Mouse (Mus musculus): ENCODE results near the gene Naaa. TPM values are rescaled to one million over a fixed set of nuclear protein-coding genes. Genes with fewer than 3 reads are reported as not detected.

Naaa gene
- total and polyA plus RNA-seq, 3 experiments = 14.5 to 16.2 (median 15.4) TPM

DNA sequence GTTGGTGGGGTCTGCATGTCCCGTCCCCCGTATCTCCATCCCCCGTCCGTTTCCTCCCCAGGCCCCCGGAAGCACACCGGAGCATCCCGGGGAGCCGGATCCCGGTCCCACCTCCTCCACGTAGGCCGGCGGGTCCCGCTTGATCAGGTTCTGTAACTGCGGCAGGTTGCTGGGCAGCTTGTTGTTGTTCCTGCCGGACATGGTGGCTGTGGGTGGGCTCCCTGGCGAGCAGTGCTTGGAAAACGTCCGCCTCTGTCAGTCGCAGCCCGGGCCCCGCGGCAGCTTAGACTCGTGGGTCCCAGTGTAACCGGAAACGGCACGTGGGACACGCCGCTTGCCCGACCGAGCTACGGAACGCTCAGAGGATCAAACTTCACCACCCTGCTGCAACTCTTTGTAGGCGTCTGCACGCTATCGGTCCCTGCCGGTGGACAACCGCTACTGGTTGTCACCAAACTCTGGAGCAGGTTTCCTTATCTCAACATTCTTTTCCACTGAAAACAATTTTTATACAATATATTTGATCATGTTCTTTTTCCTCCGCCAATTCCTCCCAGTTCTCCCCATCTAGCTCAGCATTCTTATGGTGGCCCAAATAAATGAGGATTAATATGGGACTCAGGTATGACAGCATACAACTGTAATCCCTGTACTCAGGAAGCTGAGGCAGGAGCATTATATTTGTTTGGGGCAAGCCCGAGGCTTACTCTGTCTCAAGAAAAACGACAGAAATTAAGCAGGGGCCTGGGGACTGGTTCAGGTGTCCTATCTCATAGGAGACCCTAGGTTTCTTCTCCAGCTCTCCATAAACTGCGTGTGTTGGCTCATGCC, 31.9 kb upstream of the Naaa start, which contains the start of gene Sdad1:
Gene Sdad1, minus strand, starts transcription at position 799 of the 831 bp plus-strand sequence.
- peak within 1 kb of the TSS; percentile 8; the same call in 1 of the 2 replicates for H3K27ac ChIP-seq (ENCODE audit: insufficient read depth, low read depth)
- no peaks in the 10 kb centered on the region for H3K9me3 ChIP-seq (replicated peaks; ENCODE audit: low read length)
- H3K4me1 ChIP-seq (ENCODE audit: control insufficient read depth in 1 of 2, insufficient read depth in 2 of 2) = peaks cover 11 to 28% of the 10 kb centered on the region in 2 experiments
- no peaks in the 10 kb centered on the region for H3K27me3 ChIP-seq (replicated peaks)
- H3K79me2 ChIP-seq (replicated peaks; ENCODE audit: control insufficient read depth, extremely low read depth, insufficient read depth, poor library complexity, severe bottlenecking) = peaks cover 34% of the 10 kb centered on the region
- H3K36me3 ChIP-seq (replicated peaks in 1 of 2; ENCODE audit: control insufficient read depth in 1 of 2, insufficient read depth in 1 of 2, low read length in 1 of 2) = peaks cover 20 to 36% of the 10 kb centered on the region in 2 experiments
- in situ Hi-C loops (cut with MboI; ENCODE audit: low pct_ligation_motif_present, low pct_unique_long_range_greater_than_20kb, low sequenced_read_pairs) (no loop called here), dilution Hi-C loops (cut with MboI; ENCODE audit: extremely low pct_ligation_motif_present, extremely low pct_unique_long_range_greater_than_20kb, low sequenced_read_pairs) (no loop called here)
- H3K4me2 ChIP-seq (ENCODE audit: insufficient read depth, low read depth, poor library complexity, severe bottlenecking) = peak within 1 kb of the TSS; percentile 100; the same call in 1 of the 2 replicates
- peak within 1 kb of the TSS; percentile 77 to 92 (median 81) for H3K4me3 ChIP-seq (replicated peaks in 1 of 3; ENCODE audit: low read depth in 2 of 3, low read length in 2 of 3, poor library complexity in 1 of 3)
- peak; percentile 93 for DNase-seq (ENCODE audit: extremely low read depth)
- peak within 1 kb of the TSS; percentile 85 for H3K9ac ChIP-seq (ENCODE audit: insufficient read depth, low read depth)
- TF ChIP-seq CHD2 (IDR thresholded peaks at IDR 0.05; ENCODE audit: low read length) (no peak), PAX5 (IDR thresholded peaks at IDR 0.05; ENCODE audit: low read length) (no peak), HCFC1 (IDR thresholded peaks at IDR 0.05; ENCODE audit: low read depth, low read length) (peak; percentile 89), ZKSCAN1 (IDR thresholded peaks at IDR 0.05; ENCODE audit: borderline replicate concordance, low read depth, low read length) (no peak), IRF4 (IDR thresholded peaks at IDR 0.05; ENCODE audit: low read depth, low read length) (peak; percentile 72; the same call in 1 of the 2 replicates), MYC (IDR thresholded peaks at IDR 0.05; ENCODE audit: low read depth, low read length) (peak; percentile 98), ELF1 (IDR thresholded peaks at IDR 0.05; ENCODE audit: low read depth, low read length) (peak; percentile 87), TCF12 (IDR thresholded peaks at IDR 0.05; ENCODE audit: low read depth, low read length) (peak; percentile 79), MAX (IDR thresholded peaks at IDR 0.05; ENCODE audit: low read length) (peak; percentile 98), CHD1 (IDR thresholded peaks at IDR 0.05; ENCODE audit: low read depth, low read length) (no peak), SIN3A (IDR thresholded peaks at IDR 0.05; ENCODE audit: low read length) (peak; percentile 98), MAFK (IDR thresholded peaks at IDR 0.05; ENCODE audit: insufficient replicate concordance, low read length) (no peak), E2F4 (IDR thresholded peaks at IDR 0.05; ENCODE audit: insufficient replicate concordance, low read depth, low read length) (no peak), ZC3H11A (IDR thresholded peaks at IDR 0.05; ENCODE audit: low read depth, low read length) (no peak), CTCF (conservative IDR thresholded peaks at IDR 0.05 in 1 of 2, IDR thresholded peaks at IDR 0.05 in 1 of 2; ENCODE audit: low read depth in 2 of 2, low read length in 2 of 2) (peak in 1 of 2 experiments; percentile 75; a peak in 2 of 4 replicates), NRF1 (IDR thresholded peaks at IDR 0.05; ENCODE audit: low read depth, low read length) (peak; percentile 39; the same call in 1 of the 2 replicates), GABPA (IDR thresholded peaks at IDR 0.05; ENCODE audit: insufficient replicate concordance, low read depth, low read length) (no peak), POLR2A (IDR thresholded peaks at IDR 0.05; ENCODE audit: low read depth, low read length) (peak; percentile 81), USF2 (conservative IDR thresholded peaks at IDR 0.05; ENCODE audit: low read depth, low read length) (0 out of 2 replicates have a peak, but pooled peaks have one; percentile 7), MEF2A (IDR thresholded peaks at IDR 0.05; ENCODE audit: borderline replicate concordance, low read depth, low read length) (peak; percentile 65), TBP (conservative IDR thresholded peaks at IDR 0.05; ENCODE audit: low read depth, low read length) (0 out of 2 replicates have a peak, but pooled peaks have one; percentile 47), POLR2AphosphoS2 (IDR thresholded peaks at IDR 0.05; ENCODE audit: low read depth, low read length) (peak; percentile 49; the same call in 1 of the 2 replicates), MAZ (IDR thresholded peaks at IDR 0.05; ENCODE audit: low read depth, low read length) (peak; percentile 37; the same call in 1 of the 2 replicates), SMC3 (IDR thresholded peaks at IDR 0.05; ENCODE audit: low read depth, low read length) (peak; percentile 55), UBTF (IDR thresholded peaks at IDR 0.05; ENCODE audit: low read depth, low read length) (peak; percentile 24; the same call in 1 of the 2 replicates), RCOR1 (conservative IDR thresholded peaks at IDR 0.05; ENCODE audit: low read depth, low read length) (peak; percentile 41; the same call in 1 of the 2 replicates), JUND (conservative IDR thresholded peaks at IDR 0.05; ENCODE audit: low read depth, low read length) (no peak), ETS1 (conservative IDR thresholded peaks at IDR 0.05; ENCODE audit: low read depth, low read length) (peak; percentile 54), USF1 (IDR thresholded peaks at IDR 0.05; ENCODE audit: low read depth, low read length) (peak; percentile 76), JUN (IDR thresholded peaks at IDR 0.05; ENCODE audit: insufficient read depth, low read depth, low read length) (no peak), RAD21 (IDR thresholded peaks at IDR 0.05; ENCODE audit: low read depth, low read length) (peak; percentile 18), ZMIZ1 (IDR thresholded peaks at IDR 0.05; ENCODE audit: low read depth, low read length) (peak; percentile 62), KAT2A (IDR thresholded peaks at IDR 0.05; ENCODE audit: insufficient replicate concordance, low read length) (peak; percentile 86; the same call in 1 of the 2 replicates), MXI1 (IDR thresholded peaks at IDR 0.05; ENCODE audit: low read depth, low read length) (peak; percentile 100), NELFE (IDR thresholded peaks at IDR 0.05; ENCODE audit: low read depth, low read length) (peak; percentile 85), BHLHE40 (IDR thresholded peaks at IDR 0.05; ENCODE audit: low read depth, low read length) (peak; percentile 100), ZNF384 (IDR thresholded peaks at IDR 0.05; ENCODE audit: low read depth, low read length) (no peak)

Data from CH12.LX (cell line).